Mouse (Mus musculus) hindbrain, embryonic 13.5 days (tissue): ENCODE data around the gene Gm5072. TPM values are rescaled to one million over a fixed set of nuclear protein-coding genes. Genes with fewer than 3 reads are reported as not detected.
"Not testable (repeated sequence)": the region's sequence is repeated elsewhere in the genome, so short reads cannot be mapped to it uniquely, and the experiment has no call there.

Experiments used
- ATAC-seq: fragments of 200-750 bp; cut with Nextera tagmentation; 2 replicates; pipeline ENCODE4 v1.8.0; 2017; ENCODE audit warnings: moderate TSS enrichment; ENCODE audit not compliant: low FRiP score
- H3K27ac ChIP-seq: fragments of 300-500 bp; sonication (generic); 2 replicates; pipeline ENCODE4 v1.5.1; 2015; ENCODE audit warnings: inconsistent platforms, mild to moderate bottlenecking, moderate library complexity
- H3K27me3 ChIP-seq: fragments of 300-500 bp; sonication (generic); 2 replicates; pipeline ENCODE4 v1.6.1; 2015; ENCODE audit warnings: mild to moderate bottlenecking, inconsistent platforms
- H3K36me3 ChIP-seq: fragments of 300-500 bp; sonication (generic); 2 replicates; pipeline ENCODE4 v1.6.1; 2015; ENCODE audit warnings: mild to moderate bottlenecking, inconsistent platforms
- H3K4me1 ChIP-seq: fragments of 300-500 bp; sonication (generic); replicated peaks from 2 replicates; pipeline ENCODE4 v1.6.1; 2015; ENCODE audit warnings: inconsistent platforms
- H3K4me2 ChIP-seq: fragments of 300-500 bp; sonication (generic); 2 replicates; pipeline ENCODE4 v1.6.1; 2015; ENCODE audit warnings: inconsistent platforms, mild to moderate bottlenecking, moderate library complexity
- H3K4me3 ChIP-seq: fragments of 300-500 bp; sonication (generic); 2 replicates; pipeline ENCODE4 v1.5.1; 2015; ENCODE audit warnings: mild to moderate bottlenecking, inconsistent platforms
- H3K9ac ChIP-seq: fragments of 300-500 bp; sonication (generic); 2 replicates; pipeline ENCODE4 v1.6.1; 2015; ENCODE audit warnings: mild to moderate bottlenecking, inconsistent platforms
- H3K9me3 ChIP-seq: fragments of 300-500 bp; sonication (generic); 2 replicates; pipeline ENCODE4 v1.6.1; 2016; ENCODE audit warnings: inconsistent platforms
- WGBS: fragments of 180-500 bp; shearing (Covaris S2); methylation state at CpG from one replicate; pipeline ENCODE4 v1.1.7; 2015; 5-methylcytosine and 5-hydroxymethylcytosine counted together
- polyA plus RNA-seq: library from polyadenylated mRNA; unstranded; fragments of >200 nt; fragmentation: Nextera tagmentation; extraction: Ambion mirVana; gene quantifications from 2 replicates; pipeline ENCODE4 v1.2.1, GENCODE M21; 2015

Gm5072 gene
- not detected in 2 replicates for polyA plus RNA-seq

- H3K36me3 ChIP-seq, H3K27me3 ChIP-seq, H3K27ac ChIP-seq, H3K9me3 ChIP-seq, H3K9ac ChIP-seq, H3K4me1 ChIP-seq, H3K4me3 ChIP-seq, ATAC-seq, H3K4me2 ChIP-seq: not testable (repeated sequence)
- WGBS, result no CpG with 5 or more reads among the region's 5 CpGs
These were observed at the start of gene Gm5072 for GRCm38 (mm10) chrX:91392200-91392599. TSS of gene Gm5072 (plus strand) at chrX:91392500.

Other genes starting within 250 kb of the Gm5072 start
- not detected in 2 replicates for gene Mageb2, start 60.8 kb upstream of the Gm5072 start, polyA plus RNA-seq
- gene Gm8914, start 87.6 kb downstream of the Gm5072 start, polyA plus RNA-seq, result not detected in 2 replicates
- not detected in 2 replicates for gene 1700084M14Rik, start 183.4 kb downstream of the Gm5072 start, polyA plus RNA-seq
- gene Gm14781, start 239.7 kb downstream of the Gm5072 start, polyA plus RNA-seq, result not detected in 2 replicates